Mouse (Mus musculus): ENCODE results near the gene Atg13.

GRCm38 (mm10) chr2:91635486-91635885, 74.9 kb downstream of the Atg13 start:
- no peak for TF ChIP-seq FLI1 (IDR thresholded peaks at IDR 0.05; ENCODE audit: low read length)
- no peak for TF ChIP-seq GATA1 (IDR thresholded peaks at IDR 0.05; ENCODE audit: borderline replicate concordance, low read length)
